Mouse (Mus musculus) cerebellum, postnatal 4 days (tissue): ENCODE data around the gene Il15ra.
"Not testable (repeated sequence)": the region's sequence is repeated elsewhere in the genome, so short reads cannot be mapped to it uniquely, and the experiment has no call there.

Experiments used
- DNase-seq, 2 experiments: peaks; one replicate each; pipeline ENCODE4 v3.0.0; 2022; ENCODE audit warnings: low spot score in 2 of 2, mixed read lengths in 1 of 2

Gene Il15ra

GRCm38 (mm10) chr2:11708538-11708937, 3.4 kb downstream of the Il15ra start:
- DNase-seq, result no peak

DNA sequence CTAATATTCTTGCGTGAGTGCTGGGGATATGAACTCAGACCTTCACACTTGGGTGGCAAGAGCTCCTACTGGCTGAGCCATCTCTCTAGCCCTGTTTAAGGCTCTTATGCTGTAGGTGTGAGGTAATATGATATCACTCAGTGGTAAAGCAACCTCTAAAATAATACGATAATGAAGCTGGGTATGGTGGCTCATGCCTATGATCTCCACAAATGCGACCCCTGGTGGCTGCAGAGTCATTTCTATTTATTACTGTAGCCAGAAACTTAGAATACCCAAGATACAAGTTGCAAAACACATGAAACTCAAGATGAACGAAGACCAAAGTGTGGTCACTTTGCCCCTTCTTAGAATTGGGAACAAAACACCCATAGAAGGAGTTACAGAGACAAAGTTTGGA, 5.0 kb downstream of the Il15ra start:
- DNase-seq, result not testable (repeated sequence)

DNA sequence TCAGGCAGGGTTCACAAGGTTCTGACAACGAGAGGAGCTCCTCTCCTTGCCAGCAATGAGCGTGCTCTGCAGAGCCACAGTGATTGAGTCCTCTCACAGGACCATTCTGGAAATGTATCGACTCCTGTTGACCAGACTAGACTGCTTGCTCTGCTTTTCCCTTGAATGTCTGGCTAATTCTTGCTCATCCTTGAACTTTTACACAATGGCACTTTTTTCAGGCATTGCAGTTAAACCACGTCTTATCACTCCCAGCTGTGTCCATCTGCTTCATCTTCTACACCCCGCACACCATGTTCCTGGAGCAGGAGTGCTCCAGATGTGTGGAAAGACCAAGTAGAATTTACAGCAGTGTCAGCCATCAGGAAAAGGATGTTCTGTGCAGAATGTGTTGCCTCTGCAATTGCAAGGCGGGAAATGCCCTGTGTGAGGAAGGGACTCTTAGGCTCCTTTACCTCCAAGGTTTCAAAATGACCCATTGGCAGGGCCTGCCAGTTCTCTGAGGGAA, 7.4 kb downstream of the Il15ra start:
- DNase-seq, result no peak

DNA sequence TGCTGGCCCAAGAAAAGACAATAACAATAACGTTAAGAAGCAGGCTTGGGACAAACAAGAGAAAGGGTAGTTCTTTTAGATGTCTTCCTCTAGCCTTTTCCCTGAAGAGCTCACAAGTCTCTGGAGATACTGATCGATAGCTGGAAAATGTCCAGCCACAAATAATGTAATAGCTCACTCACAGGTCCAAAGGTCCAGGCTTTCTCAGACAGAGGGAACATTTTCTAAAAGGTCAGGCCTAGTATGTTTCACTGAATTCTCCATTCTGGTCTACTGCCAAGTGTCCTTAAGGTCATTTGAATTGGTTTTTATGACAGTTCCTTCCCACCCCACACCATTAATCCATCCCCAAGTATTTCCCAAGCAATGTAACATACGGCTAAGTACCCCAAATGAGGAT, 7.9 kb downstream of the Il15ra start:
- DNase-seq, result no peak

DNA sequence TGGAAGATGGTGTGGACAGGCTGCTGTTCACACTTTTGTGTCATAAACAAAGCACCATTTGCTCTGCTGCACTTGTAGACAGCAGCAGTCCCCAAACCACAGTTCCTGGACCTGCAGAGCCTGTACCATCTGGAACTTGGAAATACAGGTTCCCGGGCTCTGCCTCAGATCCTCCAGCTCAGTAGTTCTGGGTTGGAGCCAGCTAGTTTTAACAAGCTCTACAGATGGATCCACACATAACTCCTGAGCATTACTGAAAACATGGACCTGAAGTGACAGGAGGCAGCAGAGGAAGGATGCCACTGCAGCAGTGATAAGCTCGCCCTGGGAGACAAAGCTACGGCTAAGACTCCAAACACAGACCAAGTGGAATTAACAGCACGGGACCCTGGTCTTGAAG, 9.4 kb downstream of the Il15ra start:
- peak in 1 of 2 experiments; percentile 6 for DNase-seq

DNA sequence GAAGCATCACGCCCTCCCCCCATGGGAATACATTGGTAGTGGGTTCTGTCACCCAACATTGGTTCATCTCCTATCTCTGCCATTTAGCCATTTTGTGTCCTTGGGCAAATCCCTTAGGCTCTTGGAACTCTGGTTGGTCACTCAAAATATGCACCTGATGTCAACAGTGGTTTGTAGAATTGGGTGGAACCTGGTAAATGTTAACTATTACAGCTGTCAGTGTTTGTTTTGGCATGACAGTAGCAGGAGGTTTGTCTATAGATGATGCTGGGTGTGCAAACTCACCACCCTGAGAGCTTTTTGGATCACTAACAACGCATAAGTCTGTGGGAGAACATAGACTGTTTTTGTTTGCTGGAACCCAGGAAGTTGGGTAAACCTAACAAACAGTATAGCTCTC, 13.5 kb downstream of the Il15ra start:
- no peak for DNase-seq

DNA sequence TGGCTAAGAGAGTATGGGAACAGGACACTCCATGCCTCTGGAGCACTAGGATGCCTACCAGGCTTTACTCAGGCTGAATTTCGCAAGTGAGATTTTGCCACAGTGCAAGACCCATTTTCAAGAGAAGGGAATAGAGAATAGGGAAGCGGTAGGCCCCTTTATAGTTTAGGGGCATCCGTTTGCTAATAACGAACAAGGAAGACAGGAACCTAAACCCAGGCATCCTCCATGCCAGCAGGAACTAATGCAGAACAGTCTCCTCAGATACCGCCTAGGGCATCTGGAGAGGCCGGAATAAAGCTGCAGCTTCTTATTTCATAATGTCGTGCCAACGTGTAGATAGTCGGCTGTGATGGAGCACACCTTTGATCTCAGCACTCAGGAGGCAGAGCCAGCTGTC, 17.5 kb downstream of the Il15ra start:
- DNase-seq, result no peak

- DNase-seq, result no peak
Observed at GRCm38 (mm10) chr2:11727574-11727973, 22.5 kb downstream of the Il15ra start.

GRCm38 (mm10) chr2:11729091-11729490, 24.0 kb downstream of the Il15ra start:
- no peak for DNase-seq

- no peak for DNase-seq
Observed at GRCm38 (mm10) chr2:11732978-11733377, 27.9 kb downstream of the Il15ra start.

- no peak for DNase-seq
Observed at GRCm38 (mm10) chr2:11735853-11736252, 30.8 kb downstream of the Il15ra start.

DNA sequence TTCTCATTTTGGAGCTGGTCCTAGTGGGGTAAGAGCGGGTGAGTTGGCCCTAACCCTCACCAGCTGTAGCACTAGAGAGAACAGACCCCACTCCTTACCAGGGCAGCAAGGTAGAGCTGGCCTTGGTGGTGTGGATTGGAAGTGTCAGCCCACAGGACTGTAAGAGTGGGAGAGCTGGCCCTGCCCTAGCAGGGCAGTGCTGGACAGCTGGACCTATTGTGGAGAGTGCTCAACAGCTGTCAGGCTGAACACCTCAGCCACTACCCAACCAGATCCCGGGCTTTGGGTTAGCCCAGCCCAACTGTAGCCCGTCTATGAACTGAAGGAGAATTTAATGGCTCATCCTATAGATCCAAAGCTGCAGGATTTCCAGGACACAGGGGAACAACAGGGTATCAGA, 33.7 kb downstream of the Il15ra start:
- no peak for DNase-seq

DNA sequence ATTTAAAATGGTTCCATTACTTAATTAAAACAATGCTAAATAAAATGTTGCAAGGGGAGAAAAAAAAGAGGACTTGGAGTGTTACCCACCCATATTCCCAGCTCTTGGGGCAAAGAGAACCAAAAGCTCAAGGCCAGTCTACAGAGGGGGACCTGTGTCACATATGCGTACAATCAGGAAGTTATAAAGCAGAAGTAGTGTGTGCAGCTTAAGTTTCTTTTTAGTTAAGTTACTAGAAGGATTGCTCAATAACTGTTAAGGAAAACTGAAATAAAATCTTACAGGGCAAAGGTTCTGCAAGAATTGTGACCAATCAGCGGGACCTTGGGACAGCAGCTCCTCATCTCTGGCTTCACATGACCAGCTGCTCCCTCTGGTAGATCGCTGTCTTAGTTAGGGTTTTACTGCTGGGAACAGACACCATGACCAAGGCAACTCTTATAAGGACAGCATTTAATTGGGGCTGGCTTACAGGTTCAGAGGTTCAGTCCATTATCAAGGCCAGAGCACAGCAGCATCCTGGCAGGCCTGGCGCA, 34.5 kb downstream of the Il15ra start:
- DNase-seq, result no peak

DNA sequence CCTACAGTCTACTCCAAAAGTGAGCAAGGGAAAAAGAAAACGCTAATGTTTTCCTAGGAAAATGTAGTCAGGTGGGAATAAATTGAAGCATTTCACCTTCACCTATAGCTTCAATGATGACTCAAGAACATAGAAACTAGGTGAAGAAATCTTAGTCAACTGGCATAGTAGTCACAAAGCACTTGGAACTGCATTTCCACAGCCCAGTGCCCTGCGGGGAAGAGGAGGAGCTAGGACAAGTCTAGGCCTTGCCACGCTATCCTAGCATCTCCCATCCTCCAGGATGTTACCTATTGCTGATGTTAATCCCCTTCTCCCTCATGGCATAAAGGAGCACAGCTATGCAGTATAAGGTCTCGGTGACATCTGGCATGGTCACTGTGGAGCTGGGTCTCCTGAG, 57.5 kb downstream of the Il15ra start:
- DNase-seq, result no peak

DNA sequence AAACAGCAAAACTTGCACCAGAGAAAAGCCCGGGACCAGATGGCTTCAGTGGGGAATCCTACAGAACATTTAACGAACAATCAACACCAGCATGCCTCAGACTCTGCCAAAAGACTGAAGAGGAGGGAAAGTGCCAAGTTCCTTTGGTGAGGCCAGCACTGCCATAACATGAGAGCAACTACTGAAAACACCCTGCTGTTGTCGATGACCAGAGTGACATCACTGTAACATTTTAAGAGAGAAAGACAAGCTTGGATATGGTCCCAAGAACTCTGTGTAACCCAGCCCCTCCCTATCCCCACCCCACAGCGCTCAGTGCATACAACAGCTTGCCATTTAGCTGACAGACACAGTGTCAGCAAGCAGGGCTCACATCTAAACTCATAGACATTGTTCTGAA, 60.6 kb downstream of the Il15ra start:
- peak in 1 of 2 experiments; percentile 10 for DNase-seq

- no peak for DNase-seq
Observed at GRCm38 (mm10) chr2:11766485-11767160, 61.5 kb downstream of the Il15ra start.

- DNase-seq, result peak in 1 of 2 experiments; percentile 2
Observed at GRCm38 (mm10) chr2:11767161-11767545, 62.1 kb downstream of the Il15ra start.

- no peak for DNase-seq
Observed at GRCm38 (mm10) chr2:11771701-11772100, 66.6 kb downstream of the Il15ra start.

- DNase-seq, result no peak
Observed at GRCm38 (mm10) chr2:11772401-11772800, 67.3 kb downstream of the Il15ra start.

DNA sequence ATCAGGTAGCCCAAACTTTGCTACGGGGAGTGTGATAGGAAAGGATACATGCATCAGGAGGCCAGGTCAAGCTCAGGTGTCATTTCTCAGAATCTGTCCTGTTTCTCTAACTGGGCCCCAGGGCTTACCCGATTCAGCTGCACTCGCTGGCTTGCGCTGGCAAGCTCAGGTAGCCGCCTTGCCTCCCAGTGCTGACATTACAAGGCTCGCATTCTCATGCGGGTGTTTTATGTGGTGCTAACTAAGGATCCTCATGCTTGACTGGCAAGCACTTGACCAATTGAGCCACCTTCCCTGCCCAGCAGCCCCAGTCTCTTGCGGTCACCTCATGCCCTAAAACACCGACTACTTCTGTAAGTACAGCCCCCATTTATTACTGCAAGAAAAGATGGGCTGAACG, 69.3 kb downstream of the Il15ra start:
- no peak for DNase-seq

DNA sequence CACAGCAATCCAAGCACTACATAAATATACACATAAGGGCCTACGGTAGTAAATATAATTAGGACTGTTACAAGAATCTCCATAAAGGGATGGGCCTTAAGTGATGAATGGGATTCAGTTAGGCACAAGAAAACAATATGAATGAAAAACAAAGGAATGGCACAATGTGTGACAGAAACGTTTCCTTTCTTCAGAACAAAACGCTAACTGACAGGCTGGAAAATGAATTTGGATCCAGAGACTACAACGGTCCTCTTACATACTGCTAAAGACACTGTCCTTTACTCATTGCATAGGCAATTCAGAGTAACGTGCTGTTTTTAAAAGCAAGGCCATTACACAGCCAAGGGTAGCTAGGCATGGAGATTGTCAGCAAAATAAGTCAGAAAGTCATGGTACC, 70.0 kb downstream of the Il15ra start:
- no peak for DNase-seq

GRCm38 (mm10) chr2:11776415-11776814, 71.3 kb downstream of the Il15ra start:
- no peak for DNase-seq
